Mouse (Mus musculus) liver, embryonic 15.5 days (tissue): ENCODE results near the gene Grin2d. TPM values are rescaled to one million over a fixed set of nuclear protein-coding genes. Genes with fewer than 3 reads are reported as not detected.

Source experiments
- ATAC-seq: fragments of 200-750 bp; cut with Nextera tagmentation; 2 replicates; pipeline ENCODE4 v1.8.0; 2017; ENCODE audit warnings: moderate number of reproducible peaks, mild to moderate bottlenecking, moderate library complexity; ENCODE audit not compliant: insufficient read depth
- H3K27ac ChIP-seq: fragments of 300-500 bp; sonication (generic); replicated peaks from 2 replicates; pipeline ENCODE4 v1.5.1; 2015; ENCODE audit warnings: mild to moderate bottlenecking, inconsistent platforms
- H3K27me3 ChIP-seq: fragments of 300-500 bp; sonication (generic); 2 replicates; pipeline ENCODE4 v1.6.1; 2015; ENCODE audit warnings: mild to moderate bottlenecking, inconsistent platforms
- H3K36me3 ChIP-seq: fragments of 300-500 bp; sonication (generic); replicated peaks from 2 replicates; pipeline ENCODE4 v1.6.1; 2015; ENCODE audit warnings: moderate library complexity, mild to moderate bottlenecking, inconsistent platforms
- H3K4me1 ChIP-seq: fragments of 300-500 bp; sonication (generic); replicated peaks from 2 replicates; pipeline ENCODE4 v1.6.1; 2015; ENCODE audit warnings: inconsistent platforms
- H3K4me2 ChIP-seq: fragments of 300-500 bp; sonication (generic); 2 replicates; pipeline ENCODE4 v1.6.1; 2015; ENCODE audit warnings: moderate library complexity, mild to moderate bottlenecking, inconsistent platforms
- H3K4me3 ChIP-seq: fragments of 300-500 bp; sonication (generic); replicated peaks from 2 replicates; pipeline ENCODE4 v1.5.1; 2015; ENCODE audit warnings: mild to moderate bottlenecking, inconsistent platforms
- H3K9ac ChIP-seq: fragments of 300-500 bp; sonication (generic); 2 replicates; pipeline ENCODE4 v1.6.1; 2015; ENCODE audit warnings: moderate library complexity, mild to moderate bottlenecking, inconsistent platforms
- H3K9me3 ChIP-seq: fragments of 300-500 bp; sonication (generic); replicated peaks from 2 replicates; pipeline ENCODE4 v1.6.1; 2016; ENCODE audit warnings: inconsistent platforms
- WGBS: fragments of 180-500 bp; shearing (Covaris S2); methylation state at CpG from one replicate; pipeline ENCODE4 v1.1.7; 2015; ENCODE audit warnings: mixed read lengths; ENCODE audit not compliant: insufficient replicate concordance; 5-methylcytosine and 5-hydroxymethylcytosine counted together
- polyA plus RNA-seq: library from polyadenylated mRNA; unstranded; fragments of >200 nt; fragmentation: Nextera tagmentation; extraction: Ambion mirVana; gene quantifications from 2 replicates; pipeline ENCODE4 v1.2.1, GENCODE M21; 2015

Gene Grin2d
- polyA plus RNA-seq, 1 experiment from 2014 or later = 0.05 TPM

DNA sequence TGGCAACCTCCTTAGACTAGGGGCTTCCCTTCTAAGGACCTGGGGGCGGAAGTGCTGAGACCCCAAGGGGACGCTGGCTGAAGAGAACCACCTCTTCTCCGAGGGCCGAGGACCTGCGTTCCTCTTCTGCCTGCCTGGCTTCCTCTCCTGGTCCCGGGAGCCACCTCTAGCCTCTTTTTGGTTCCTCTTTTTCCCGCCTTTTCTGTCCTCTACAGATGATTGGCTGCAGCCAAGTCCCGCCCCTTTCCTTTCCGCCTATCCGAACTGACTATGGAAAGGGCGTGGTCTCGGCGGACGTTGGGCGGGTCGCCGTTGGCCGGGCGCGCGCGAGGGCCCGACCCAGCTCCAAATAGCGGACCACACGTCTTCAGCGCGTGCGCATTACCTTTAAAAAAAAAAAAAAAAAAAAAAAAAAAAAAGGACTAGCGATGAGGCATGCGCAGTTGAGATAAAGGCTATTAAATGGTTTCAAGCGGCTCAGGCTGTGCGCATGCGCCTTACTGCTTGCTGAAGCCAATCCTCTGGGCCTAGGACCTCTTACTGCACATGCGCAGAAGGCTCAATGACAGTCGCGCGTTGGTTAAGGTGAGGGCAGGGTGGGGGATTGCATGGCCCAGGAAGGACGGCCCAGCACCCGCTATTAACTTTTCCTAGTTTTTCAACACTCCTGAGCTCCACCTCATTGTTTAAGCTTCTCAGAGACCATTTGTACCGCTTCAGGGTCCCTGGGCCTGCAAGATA is 18.5 kb upstream of the Grin2d start, which contains the start of the genes Syngr4 and Tmem143:
Gene Syngr4, minus strand, starts transcription at position 198 of the 741 bp plus-strand sequence.
Gene Tmem143, plus strand, starts transcription at position 425 of the 741 bp plus-strand sequence.
- peaks cover 32% of the 10 kb centered on the region for H3K4me1 ChIP-seq
- peak within 1 kb of the TSS; percentile 88 for H3K4me2 ChIP-seq
- H3K27me3 ChIP-seq = no peaks in the 10 kb centered on the region; the same call in 1 of the 2 replicates
- peak within 1 kb of the TSS; percentile 56 for H3K9ac ChIP-seq
- no peaks in the 10 kb centered on the region for H3K36me3 ChIP-seq
- H3K27ac ChIP-seq = peak within 1 kb of the TSS; percentile 81
- H3K9me3 ChIP-seq = no peaks in the 10 kb centered on the region
- under 1% methylated on average over 40 of the region's 40 CpGs for WGBS
- H3K4me3 ChIP-seq = peak within 1 kb of the TSS; percentile 62
- ATAC-seq = peak; percentile 79

- H3K4me3 ChIP-seq = peak overlapping the region; percentile 62
- H3K36me3 ChIP-seq = no peaks in the 10 kb centered on the region
- peak overlapping the region; percentile 88 for H3K4me2 ChIP-seq
- no peaks in the 10 kb centered on the region; the same call in 1 of the 2 replicates for H3K27me3 ChIP-seq
- peak overlapping the region; percentile 29; the same call in 1 of the 2 replicates for H3K9ac ChIP-seq
- peak; percentile 0; the same call in 1 of the 2 replicates for ATAC-seq
- peaks cover 28% of the 10 kb centered on the region for H3K4me1 ChIP-seq
- H3K9me3 ChIP-seq = no peaks in the 10 kb centered on the region
- peak overlapping the region; percentile 81 for H3K27ac ChIP-seq
- 69% methylated on average over 6 of the region's 6 CpGs for WGBS
Observed at GRCm38 (mm10) chr7:45895931-45896516, 17.8 kb upstream of the Grin2d start.

- Histone ChIP-seq H3K27me3 (no peaks in the 10 kb centered on the region; the same call in 1 of the 2 replicates), H3K4me3 (no peak overlapping the region), H3K36me3 (no peaks in the 10 kb centered on the region), H3K27ac (no peak overlapping the region), H3K9me3 (no peaks in the 10 kb centered on the region), H3K4me1 (peaks cover 18% of the 10 kb centered on the region), H3K9ac (no peak overlapping the region), H3K4me2 (no peak overlapping the region)
- WGBS = 63% methylated on average over 2 of the region's 2 CpGs
- no peak for ATAC-seq
Observed at GRCm38 (mm10) chr7:45892651-45893050, 14.5 kb upstream of the Grin2d start.

DNA sequence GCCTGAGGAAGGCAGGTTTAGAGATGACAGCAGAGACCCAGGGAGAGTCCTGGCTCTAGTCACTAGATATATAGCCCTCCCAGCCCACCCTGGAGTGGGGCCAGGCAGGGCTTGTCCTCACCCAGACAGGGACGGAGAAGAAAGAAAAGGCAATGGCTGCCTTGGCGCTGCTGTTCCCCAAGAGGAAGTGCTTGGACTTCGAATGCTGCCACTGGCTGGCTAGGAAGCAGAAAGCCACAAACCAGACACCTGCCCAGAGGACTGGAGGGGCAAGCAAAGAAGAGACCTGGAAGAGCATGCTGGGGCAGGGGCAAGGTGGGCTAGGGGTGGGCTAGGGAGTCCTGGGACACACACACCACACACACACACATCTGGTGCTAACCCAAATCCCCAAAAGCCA is 9.1 kb upstream of the Grin2d start:
- Histone ChIP-seq H3K27me3 (no peaks in the 10 kb centered on the region; the same call in 1 of the 2 replicates), H3K4me3 (no peak overlapping the region), H3K4me1 (peaks cover 3% of the 10 kb centered on the region; the same call in 1 of the 2 replicates), H3K9ac (no peak overlapping the region), H3K9me3 (no peaks in the 10 kb centered on the region), H3K4me2 (no peak overlapping the region), H3K36me3 (peaks cover 39% of the 10 kb centered on the region), H3K27ac (no peak overlapping the region)
- no peak for ATAC-seq
- WGBS = 17% methylated on average over 3 of the region's 3 CpGs

GRCm38 (mm10) chr7:45881011-45881410 is 2.8 kb upstream of the Grin2d start:
- Histone ChIP-seq H3K27ac (no peak overlapping the region), H3K36me3 (peaks cover 94% of the 10 kb centered on the region), H3K4me3 (no peak overlapping the region), H3K4me1 (no peaks in the 10 kb centered on the region), H3K9me3 (no peaks in the 10 kb centered on the region), H3K4me2 (no peak overlapping the region), H3K27me3 (no peaks in the 10 kb centered on the region), H3K9ac (no peak overlapping the region)
- WGBS = 55% methylated on average over 2 of the region's 2 CpGs
- no peak for ATAC-seq

- WGBS = 79% methylated on average over 4 of the region's 4 CpGs
- Histone ChIP-seq H3K4me2 (no peak overlapping the region), H3K9me3 (no peaks in the 10 kb centered on the region), H3K9ac (no peak overlapping the region), H3K4me1 (peaks cover 3% of the 10 kb centered on the region; the same call in 1 of the 2 replicates), H3K36me3 (peaks cover 94% of the 10 kb centered on the region), H3K4me3 (no peak overlapping the region), H3K27me3 (no peaks in the 10 kb centered on the region), H3K27ac (no peak overlapping the region)
- ATAC-seq = no peak
Observed at GRCm38 (mm10) chr7:45880531-45880930, 2.4 kb upstream of the Grin2d start.

GRCm38 (mm10) chr7:45876895-45877294 is 1.3 kb downstream of the Grin2d start:
- H3K4me1 ChIP-seq = peaks cover 29% of the 10 kb centered on the region
- 80% methylated on average over 7 of the region's 7 CpGs for WGBS

DNA sequence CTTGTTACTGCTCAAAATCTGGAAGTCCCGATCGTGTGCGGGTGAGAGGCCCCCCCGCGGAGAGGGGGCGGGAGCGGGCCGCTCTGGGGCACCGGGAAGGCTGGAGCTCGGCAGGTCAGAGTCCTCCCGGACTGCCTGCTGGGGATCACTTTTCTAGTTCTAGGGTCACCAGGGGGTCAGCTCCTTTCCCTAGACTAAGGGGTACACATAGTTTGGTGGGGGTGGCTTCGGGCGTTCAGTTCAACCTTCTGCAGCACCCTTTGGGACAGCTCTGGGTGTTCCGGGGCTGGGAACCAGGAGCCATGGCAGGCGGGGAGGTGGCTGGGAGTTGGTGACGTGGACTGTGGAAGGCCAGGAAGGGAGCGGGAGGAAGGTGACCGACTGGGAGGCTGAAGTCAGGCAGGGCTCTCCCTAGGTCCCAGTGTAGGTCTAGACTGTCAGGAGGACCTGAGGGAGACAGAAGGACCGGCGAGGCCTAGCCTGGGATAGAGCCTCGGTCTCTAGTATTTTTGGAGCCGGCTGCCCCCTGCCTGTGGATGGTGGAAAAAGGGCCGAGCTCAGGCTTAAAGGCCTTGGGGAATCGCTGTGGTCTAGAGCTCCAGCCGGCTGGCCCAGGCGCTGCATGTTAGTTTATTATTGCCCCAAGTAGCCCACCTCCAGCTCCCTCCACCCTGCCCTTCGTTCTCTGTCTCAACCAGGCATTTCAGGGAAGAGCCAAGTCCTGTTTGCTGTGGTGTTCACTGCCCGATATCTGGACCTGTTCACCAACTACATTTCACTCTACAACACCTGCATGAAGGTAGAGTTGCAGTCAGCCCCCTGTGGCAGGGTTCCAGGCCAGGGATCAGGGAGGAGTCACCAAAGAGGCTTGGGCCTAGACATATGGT is 4.9 kb downstream of the Grin2d start:
- 2% methylated on average over 28 of the region's 28 CpGs for WGBS
- Histone ChIP-seq H3K9ac (peak overlapping the region; percentile 97), H3K4me3 (peak overlapping the region; percentile 92), H3K27ac (peak overlapping the region; percentile 91), H3K9me3 (no peaks in the 10 kb centered on the region), H3K27me3 (peaks cover 42% of the 10 kb centered on the region), H3K36me3 (peaks cover 40% of the 10 kb centered on the region), H3K4me2 (peak overlapping the region; percentile 97), H3K4me1 (peaks cover 35% of the 10 kb centered on the region)
- ATAC-seq = peak; percentile 64

More at GRCm38 (mm10) chr7:45876895-45877294, 1.3 kb downstream of the Grin2d start:
- peaks cover 6% of the 10 kb centered on the region for H3K27me3 ChIP-seq
- H3K4me2 ChIP-seq = no peak overlapping the region
- H3K9ac ChIP-seq = no peak overlapping the region
- peaks cover 73% of the 10 kb centered on the region for H3K36me3 ChIP-seq
- no peak for ATAC-seq
- H3K27ac ChIP-seq = no peak overlapping the region
- no peaks in the 10 kb centered on the region for H3K9me3 ChIP-seq
- no peak overlapping the region for H3K4me3 ChIP-seq

GRCm38 (mm10) chr7:45872624-45873023 is 5.6 kb downstream of the Grin2d start, which contains the start of gene Kdelr1:
Kdelr1 (plus strand) TSS chr7:45872772.
- Histone ChIP-seq H3K4me1 (peaks cover 35% of the 10 kb centered on the region), H3K9ac (peak within 1 kb of the TSS; percentile 97), H3K27ac (peak within 1 kb of the TSS; percentile 91), H3K27me3 (peaks cover 49% of the 10 kb centered on the region), H3K9me3 (no peaks in the 10 kb centered on the region), H3K36me3 (peaks cover 35% of the 10 kb centered on the region), H3K4me3 (peak within 1 kb of the TSS; percentile 92), H3K4me2 (peak within 1 kb of the TSS; percentile 97)
- WGBS = under 1% methylated on average over 18 of the region's 18 CpGs
- peak; percentile 78 for ATAC-seq

DNA sequence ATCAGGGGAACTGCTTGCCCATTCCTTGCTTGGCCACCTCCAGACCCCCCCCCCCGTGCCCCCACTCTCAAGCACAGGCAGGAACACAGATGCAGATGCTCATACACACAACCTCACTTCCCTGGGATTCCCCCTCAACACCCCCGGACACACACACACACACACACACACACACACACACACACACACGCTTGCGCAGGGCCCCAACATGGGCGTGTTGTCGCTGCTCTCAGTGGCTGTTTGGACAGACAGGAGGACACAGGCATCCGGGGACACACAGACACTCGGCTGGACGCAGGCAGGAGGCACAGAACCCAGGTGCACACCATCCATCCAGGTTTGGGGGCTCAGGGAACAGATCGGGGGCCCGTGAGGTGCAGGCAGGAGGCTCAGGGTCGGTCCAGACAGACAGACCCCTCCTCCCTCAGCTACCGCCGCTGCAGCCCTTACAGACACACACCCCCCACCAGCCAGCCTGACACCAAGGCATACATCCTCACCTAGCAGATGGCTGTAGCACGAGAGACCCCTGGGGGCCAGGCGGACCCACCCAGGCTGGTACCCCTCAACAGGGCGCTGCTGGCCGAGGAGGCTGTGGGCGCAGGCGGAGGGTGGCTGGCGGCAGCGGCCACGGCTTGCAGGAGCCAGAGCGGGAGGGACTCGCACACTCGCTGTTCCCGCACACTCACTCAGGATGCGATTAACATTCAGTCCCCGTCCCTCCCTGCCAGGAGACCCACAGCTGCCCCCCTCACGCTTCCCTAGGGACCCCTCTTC is 7.7 kb downstream of the Grin2d start:
- Histone ChIP-seq H3K4me3 (no peak overlapping the region), H3K4me1 (peaks cover 44% of the 10 kb centered on the region), H3K27ac (no peak overlapping the region), H3K9me3 (no peaks in the 10 kb centered on the region), H3K27me3 (peaks cover 70% of the 10 kb centered on the region), H3K4me2 (no peak overlapping the region; the same call in 1 of the 2 replicates), H3K36me3 (peaks cover 14% of the 10 kb centered on the region), H3K9ac (no peak overlapping the region)
- WGBS = 3% methylated on average over 30 of the region's 30 CpGs
- no peak for ATAC-seq
